Mouse (Mus musculus) heart, embryonic 10.5 days (tissue): ENCODE data around the gene Btbd19. TPM values are rescaled to one million over a fixed set of nuclear protein-coding genes. Genes with fewer than 3 reads are reported as not detected.

Experiments
- DNase-seq: peaks from one replicate; pipeline ENCODE4 v3.0.0-alpha.2; 2017; ENCODE audit warnings: low spot score
- H3K27ac ChIP-seq: fragments of 300-500 bp; sonication (generic); 2 replicates; pipeline ENCODE4 v1.5.1; 2016; ENCODE audit warnings: mild to moderate bottlenecking
- H3K27me3 ChIP-seq: fragments of 300-500 bp; sonication (generic); 2 replicates; pipeline ENCODE4 v1.6.1; 2016; ENCODE audit warnings: mild to moderate bottlenecking; ENCODE audit not compliant: poor library complexity, insufficient read depth, severe bottlenecking
- H3K36me3 ChIP-seq: fragments of 300-500 bp; sonication (generic); 2 replicates; pipeline ENCODE4 v1.6.1; 2016; ENCODE audit warnings: mild to moderate bottlenecking, moderate library complexity
- H3K4me1 ChIP-seq: fragments of 300-500 bp; sonication (generic); 2 replicates; pipeline ENCODE4 v1.6.1; 2016; ENCODE audit warnings: mild to moderate bottlenecking
- H3K4me3 ChIP-seq: fragments of 300-500 bp; sonication (generic); 2 replicates; pipeline ENCODE4 v1.5.1; 2016; ENCODE audit warnings: mild to moderate bottlenecking, moderate library complexity
- H3K9me3 ChIP-seq: fragments of 300-500 bp; sonication (generic); 2 replicates; pipeline ENCODE4 v1.6.1; 2016; ENCODE audit warnings: mild to moderate bottlenecking, moderate library complexity
- WGBS: fragments of 180-500 bp; shearing (Covaris S2); methylation state at CpG from one replicate; pipeline ENCODE4 v1.1.7; 2016; 5-methylcytosine and 5-hydroxymethylcytosine counted together
- polyA plus RNA-seq: library from polyadenylated mRNA; unstranded; fragments of >200 nt; fragmentation: Nextera tagmentation; extraction: Ambion mirVana; gene quantifications from 2 replicates; pipeline ENCODE4 v1.2.1, GENCODE M21; 2016

Btbd19 gene
- polyA plus RNA-seq = 2.5 and 4.9 TPM in 2 replicates

GRCm38 (mm10) chr4:117125348-117125909, at the start of gene Btbd19:
TSS of gene Btbd19 (minus strand) at chr4:117125725.
- peaks cover 8% of the 10 kb centered on the region for H3K27me3 ChIP-seq
- peak within 1 kb of the TSS; percentile 81 for H3K27ac ChIP-seq
- H3K9me3 ChIP-seq = no peaks in the 10 kb centered on the region
- no peak within 1 kb of the TSS for H3K4me3 ChIP-seq
- 38% methylated on average over 8 of the region's 8 CpGs for WGBS
- no peak for DNase-seq
- peaks cover 26% of the 10 kb centered on the region for H3K4me1 ChIP-seq
- peaks cover 7% of the 10 kb centered on the region; the same call in 1 of the 2 replicates for H3K36me3 ChIP-seq

GRCm38 (mm10) chr4:117169936-117170335, 44.4 kb upstream of the Btbd19 start:
- peaks cover 98% of the 10 kb centered on the region for H3K36me3 ChIP-seq
- H3K27me3 ChIP-seq = no peaks in the 10 kb centered on the region
- H3K4me3 ChIP-seq = no peak overlapping the region
- H3K9me3 ChIP-seq = no peaks in the 10 kb centered on the region
- no peak overlapping the region for H3K27ac ChIP-seq
- WGBS = 89% methylated on average over 5 of the region's 5 CpGs
- no peaks in the 10 kb centered on the region for H3K4me1 ChIP-seq
- DNase-seq = no peak

- H3K4me3 ChIP-seq = no peak overlapping the region
- WGBS = 83% methylated on average over 4 of the region's 4 CpGs
- peaks cover 74% of the 10 kb centered on the region for H3K36me3 ChIP-seq
- no peak overlapping the region for H3K27ac ChIP-seq
- H3K27me3 ChIP-seq = no peaks in the 10 kb centered on the region
- H3K9me3 ChIP-seq = no peaks in the 10 kb centered on the region
- H3K4me1 ChIP-seq = no peaks in the 10 kb centered on the region
- no peak for DNase-seq
These were observed 35.7 kb upstream of the Btbd19 start for GRCm38 (mm10) chr4:117161183-117161582.

- H3K27me3 ChIP-seq = no peaks in the 10 kb centered on the region
- no peak overlapping the region for H3K4me3 ChIP-seq
- 0 out of 2 replicates have a peak, but pooled peaks cover 2% of the 10 kb centered on the region for H3K4me1 ChIP-seq
- H3K9me3 ChIP-seq = no peaks in the 10 kb centered on the region
- 89% methylated on average over 10 of the region's 10 CpGs for WGBS
- H3K27ac ChIP-seq = no peak overlapping the region
- H3K36me3 ChIP-seq = peaks cover 65% of the 10 kb centered on the region
- no peak for DNase-seq
These were observed 34.1 kb upstream of the Btbd19 start for GRCm38 (mm10) chr4:117159666-117160065.

DNA sequence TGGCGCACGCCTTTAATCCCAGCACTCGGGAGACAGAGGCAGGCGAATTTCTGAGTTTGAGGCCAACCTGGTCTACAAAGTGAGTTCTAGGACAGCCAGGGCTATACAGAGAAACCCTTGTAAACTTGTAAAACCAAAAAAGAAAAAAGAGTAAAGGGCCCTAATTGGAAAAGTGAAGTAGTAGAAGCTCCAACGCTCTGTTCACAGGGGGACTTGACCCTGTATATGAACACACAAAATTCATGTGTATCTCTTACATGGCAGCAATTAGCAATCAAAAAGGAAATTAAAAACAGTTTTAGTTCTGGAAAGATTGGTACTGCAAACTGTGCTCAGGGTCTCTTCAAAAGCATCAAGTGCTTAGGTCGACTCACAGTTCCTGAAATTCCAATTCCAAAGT, 30.8 kb upstream of the Btbd19 start:
- Histone ChIP-seq H3K27me3 (no peaks in the 10 kb centered on the region), H3K27ac (peak overlapping the region; percentile 99), H3K36me3 (peaks cover 65% of the 10 kb centered on the region), H3K4me1 (peaks cover 25% of the 10 kb centered on the region; the same call in 1 of the 2 replicates), H3K9me3 (no peaks in the 10 kb centered on the region), H3K4me3 (peak overlapping the region; percentile 99)
- no peak for DNase-seq
- WGBS = 32% methylated on average over 6 of the region's 6 CpGs

DNA sequence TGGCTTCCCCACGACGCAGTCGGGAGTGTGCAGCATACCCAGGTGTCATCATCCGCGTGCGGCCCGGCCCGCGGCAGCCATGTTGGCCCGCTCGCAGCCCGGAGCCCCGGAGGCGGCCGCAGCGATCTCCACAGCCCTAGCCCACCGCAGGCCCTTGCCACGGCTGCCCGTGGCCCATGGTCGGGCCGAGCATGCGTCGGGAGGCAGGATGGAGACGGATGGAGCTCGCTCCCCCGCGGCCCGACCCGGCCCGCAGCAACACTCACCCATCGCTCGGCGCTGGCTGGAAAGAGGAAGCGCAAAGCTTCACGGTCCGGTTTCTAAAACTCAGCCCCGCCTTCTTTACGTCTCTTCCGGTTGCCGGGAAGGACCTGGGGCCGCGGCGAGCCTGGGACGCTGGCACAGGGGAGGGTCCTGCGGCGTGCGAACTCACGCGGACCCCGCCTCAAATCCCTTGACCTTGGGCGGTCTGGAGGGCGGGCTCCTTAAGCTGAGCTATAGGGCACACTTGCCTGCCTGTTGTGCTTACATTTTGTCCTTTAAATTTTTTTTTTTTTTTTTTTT, 30.3 kb upstream of the Btbd19 start, which contains the start of gene Rps8:
Rps8 (minus strand) TSS at position 452 of the 564 bp plus-strand sequence.
- DNase-seq = peak; percentile 96
- Histone ChIP-seq H3K27me3 (no peaks in the 10 kb centered on the region), H3K4me3 (peak within 1 kb of the TSS; percentile 99), H3K36me3 (peaks cover 65% of the 10 kb centered on the region), H3K4me1 (peaks cover 25% of the 10 kb centered on the region; the same call in 1 of the 2 replicates), H3K9me3 (no peaks in the 10 kb centered on the region), H3K27ac (peak within 1 kb of the TSS; percentile 99)
- WGBS = 0% methylated on average over 52 of the region's 52 CpGs

- Histone ChIP-seq H3K27ac (peak overlapping the region; percentile 99), H3K4me1 (peaks cover 25% of the 10 kb centered on the region; the same call in 1 of the 2 replicates), H3K36me3 (peaks cover 66% of the 10 kb centered on the region), H3K27me3 (no peaks in the 10 kb centered on the region), H3K9me3 (no peaks in the 10 kb centered on the region), H3K4me3 (peak overlapping the region; percentile 99)
- 1% methylated on average over 44 of the region's 44 CpGs for WGBS
- DNase-seq = no peak
These were observed 29.7 kb upstream of the Btbd19 start for GRCm38 (mm10) chr4:117155020-117155791.

- DNase-seq = peak; percentile 73
- H3K36me3 ChIP-seq = peaks cover 71% of the 10 kb centered on the region
These were observed 27.2 kb upstream of the Btbd19 start for GRCm38 (mm10) chr4:117152714-117153113.

DNA sequence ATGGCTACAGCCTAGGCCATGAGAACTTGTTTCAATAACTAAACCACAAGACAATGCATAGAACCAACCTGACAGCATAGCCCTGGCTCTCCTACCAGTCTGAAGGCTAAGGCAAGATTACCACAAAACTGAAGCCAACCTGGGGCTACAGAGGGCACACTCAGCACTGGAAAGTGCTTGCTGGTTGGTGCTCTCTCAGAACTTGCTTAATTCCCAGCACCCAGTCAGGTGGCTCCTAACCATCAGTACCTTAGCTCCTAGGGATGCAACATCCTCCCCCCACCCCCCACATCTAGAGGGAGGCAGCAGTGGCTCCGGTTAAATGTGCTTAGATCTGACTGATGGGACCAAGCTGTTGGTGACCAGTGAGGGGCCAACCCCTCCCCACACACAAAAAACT, 25.9 kb upstream of the Btbd19 start:
- peak; percentile 73 for DNase-seq
- Histone ChIP-seq H3K4me3 (no peak overlapping the region), H3K9me3 (no peaks in the 10 kb centered on the region), H3K36me3 (peaks cover 71% of the 10 kb centered on the region), H3K27me3 (no peaks in the 10 kb centered on the region), H3K27ac (no peak overlapping the region), H3K4me1 (peaks cover 25% of the 10 kb centered on the region; the same call in 1 of the 2 replicates)
- WGBS = 76% methylated on average over 1 of the region's 1 CpGs

More at GRCm38 (mm10) chr4:117152714-117153113, 27.2 kb upstream of the Btbd19 start:
- Histone ChIP-seq H3K27me3 (no peaks in the 10 kb centered on the region), H3K4me3 (no peak overlapping the region), H3K4me1 (peaks cover 25% of the 10 kb centered on the region; the same call in 1 of the 2 replicates), H3K9me3 (no peaks in the 10 kb centered on the region), H3K27ac (no peak overlapping the region)
- WGBS = 78% methylated on average over 5 of the region's 5 CpGs

- peak; percentile 72 for DNase-seq
- Histone ChIP-seq H3K9me3 (no peaks in the 10 kb centered on the region), H3K36me3 (peaks cover 71% of the 10 kb centered on the region), H3K27ac (no peak overlapping the region), H3K4me1 (peaks cover 25% of the 10 kb centered on the region; the same call in 1 of the 2 replicates), H3K4me3 (no peak overlapping the region), H3K27me3 (no peaks in the 10 kb centered on the region)
- WGBS = 83% methylated on average over 6 of the region's 6 CpGs
These were observed 24.7 kb upstream of the Btbd19 start for GRCm38 (mm10) chr4:117150212-117150733.

GRCm38 (mm10) chr4:117149291-117150211, 24.0 kb upstream of the Btbd19 start:
- DNase-seq = no peak
- Histone ChIP-seq H3K36me3 (peaks cover 64% of the 10 kb centered on the region), H3K4me3 (no peak overlapping the region), H3K27me3 (no peaks in the 10 kb centered on the region), H3K9me3 (no peaks in the 10 kb centered on the region), H3K4me1 (peaks cover 22% of the 10 kb centered on the region; the same call in 1 of the 2 replicates), H3K27ac (no peak overlapping the region)
- 68% methylated on average over 6 of the region's 6 CpGs for WGBS

DNA sequence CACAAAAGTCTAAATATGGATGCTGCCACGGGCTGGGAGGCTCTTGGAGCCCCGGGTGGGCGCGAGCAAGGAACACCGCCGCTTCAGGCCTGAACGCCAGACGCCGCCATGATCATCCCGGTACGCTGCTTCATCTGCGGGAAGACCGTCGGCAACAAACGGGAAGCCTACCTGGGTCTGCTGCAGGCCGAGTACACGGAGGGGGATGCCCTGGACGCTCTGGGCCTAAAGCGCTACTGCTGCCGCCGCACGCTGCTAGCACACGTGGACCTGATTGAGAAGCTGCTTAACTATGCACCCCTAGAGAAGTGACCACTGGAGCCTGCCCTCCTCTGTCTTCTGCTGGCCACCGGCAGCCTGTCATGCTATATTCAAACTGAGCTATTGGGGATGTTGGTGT, 23.3 kb upstream of the Btbd19 start:
- 69% methylated on average over 24 of the region's 24 CpGs for WGBS
- H3K36me3 ChIP-seq = peaks cover 56% of the 10 kb centered on the region
- DNase-seq = peak; percentile 75

More for the DNA sequence above, 23.3 kb upstream of the Btbd19 start:
- Histone ChIP-seq H3K27me3 (no peaks in the 10 kb centered on the region), H3K9me3 (no peaks in the 10 kb centered on the region), H3K4me3 (no peak overlapping the region), H3K27ac (no peak overlapping the region), H3K4me1 (peaks cover 15% of the 10 kb centered on the region; the same call in 1 of the 2 replicates)
